Comparison of ENCODE assay signal across 13 mouse cellular contexts in genomic region chr10:111918071-111918507, GRCm38 (mm10).
"Had no signal": no experiment of that assay in that cellular context is flagged by ENCODE, and none has a peak within 500 bp of the region (broad histone marks: within the 10 kb centered on the region; RNA-seq: fewer than 3 reads in every experiment).

No protein-coding gene starts in this region.

- ATAC-seq: midbrain, embryonic 13.5 days had no signal

- H3K4me2 ChIP-seq: limb, embryonic 13.5 days; midbrain, embryonic 13.5 days; neural tube, embryonic 15.5 days had no signal

- H3K9ac ChIP-seq: limb, embryonic 13.5 days; liver, embryonic 14.5 days; midbrain, embryonic 13.5 days; neural tube, embryonic 15.5 days had no signal

- H3K9me3 ChIP-seq: limb, embryonic 13.5 days; midbrain, embryonic 13.5 days; neural tube, embryonic 15.5 days had no signal

- H3K27me3 ChIP-seq: limb, embryonic 13.5 days; midbrain, embryonic 13.5 days; neural tube, embryonic 15.5 days had no signal

- DNase-seq: kidney, adult 9 months; left cerebral cortex, postnatal 4 days; lung, adult 18-20 months; right cerebral cortex, postnatal 4 days; spleen, adult 18-20 months; thymus, adult 2 months; thymus, postnatal 25 days had no signal

- H3K36me3 ChIP-seq: limb, embryonic 13.5 days; midbrain, embryonic 13.5 days; neural tube, embryonic 15.5 days had no signal

- H3K27ac ChIP-seq: layer of hippocampus, adult 2 months; limb, embryonic 13.5 days; liver, embryonic 14.5 days; midbrain, embryonic 13.5 days; neural tube, embryonic 15.5 days had no signal

- H3K4me3 ChIP-seq: layer of hippocampus, adult 2 months; limb, embryonic 13.5 days; midbrain, embryonic 13.5 days; myocyte; neural tube, embryonic 15.5 days had no signal
